Comparison of ENCODE assay signal across 17 mouse cellular contexts in genomic region chr9:22322381-22323211, GRCm38 (mm10). TPM values are rescaled to one million over a fixed set of nuclear protein-coding genes. Genes with fewer than 3 reads are reported as not detected.
DNase-seq lines count a peak whose midpoint lies in the region; ATAC-seq and TF ChIP-seq lines count a peak whose summit lies in the region.
"Had no signal": no experiment of that assay in that cellular context is flagged by ENCODE, and none has a peak within 500 bp of the region (broad histone marks: within the 10 kb centered on the region; RNA-seq: fewer than 3 reads in every experiment).

No protein-coding gene starts in this region.

- TF ChIP-seq CTCF in E14TG2a.4 (conservative IDR thresholded peaks at IDR 0.05; ENCODE audit: low read length) = no peak
- TF ChIP-seq CTCF in liver, embryonic 14.5 days (IDR thresholded peaks at IDR 0.05; ENCODE audit: low read depth) = no peak

- TF ChIP-seq EP300 in liver, embryonic 14.5 days (IDR thresholded peaks at IDR 0.05; ENCODE audit: low read depth) = peak; percentile 58

- H3K9ac ChIP-seq in liver, embryonic 14.5 days (replicated peaks) = 0 out of 2 replicates have a peak overlapping the region, but pooled peaks have one; percentile 34
- H3K9ac ChIP-seq: embryonic facial prominence, embryonic 12.5 days; hindbrain, embryonic 15.5 days; lung, embryonic 15.5 days had no signal

- peak overlapping the region; percentile 55 for H3K27ac ChIP-seq in liver, embryonic 14.5 days
- H3K27ac ChIP-seq: embryonic facial prominence, embryonic 12.5 days; hindbrain, embryonic 15.5 days; limb, embryonic 10.5 days; lung, embryonic 15.5 days had no signal

- H3K4me1 ChIP-seq in E14TG2a.4 (replicated peaks; ENCODE audit: low read depth, low read length) = peaks cover 48% of the 10 kb centered on the region
- H3K4me1 ChIP-seq in liver, embryonic 14.5 days (replicated peaks; ENCODE audit: control insufficient read depth in 2 of 2, insufficient read depth in 2 of 2, low read length in 1 of 2) = peaks cover 13 to 18% of the 10 kb centered on the region in 2 experiments

- H3K4me3 ChIP-seq in E14TG2a.4 (replicated peaks; ENCODE audit: low read length) = 0 out of 2 replicates have a peak overlapping the region, but pooled peaks have one; percentile 5
- no peak overlapping the region for H3K4me3 ChIP-seq in liver, embryonic 14.5 days (ENCODE audit: insufficient read depth in 1 of 2, low read depth in 2 of 2, low read length in 2 of 2)
- H3K4me3 ChIP-seq: embryonic facial prominence, embryonic 12.5 days; hindbrain, embryonic 15.5 days; limb, embryonic 10.5 days; lung, embryonic 15.5 days had no signal

- no peaks in the 10 kb centered on the region for H3K27me3 ChIP-seq in E14TG2a.4 (ENCODE audit: insufficient read depth, low read length)
- no peaks in the 10 kb centered on the region for H3K27me3 ChIP-seq in liver, embryonic 14.5 days (ENCODE audit: control insufficient read depth, insufficient read depth, low read length)
- H3K27me3 ChIP-seq: embryonic facial prominence, embryonic 12.5 days; hindbrain, embryonic 15.5 days; lung, embryonic 15.5 days had no signal

- peak overlapping the region; percentile 30 for H3K4me2 ChIP-seq in liver, embryonic 14.5 days (ENCODE audit: low read depth)
- H3K4me2 ChIP-seq: embryonic facial prominence, embryonic 12.5 days; hindbrain, embryonic 15.5 days; lung, embryonic 15.5 days had no signal

- H3K9me3 ChIP-seq in E14TG2a.4 (ENCODE audit: low read length) = peaks cover 9% of the 10 kb centered on the region
- no peaks in the 10 kb centered on the region for H3K9me3 ChIP-seq in liver, embryonic 14.5 days (ENCODE audit: control insufficient read depth, low read length)
- H3K9me3 ChIP-seq: hindbrain, embryonic 15.5 days; limb, embryonic 10.5 days had no signal

- peak; percentile 89 for ATAC-seq in liver, embryonic 14.5 days (ENCODE audit: insufficient read depth)
- ATAC-seq: forebrain, embryonic 14.5 days; intestine, postnatal 0 days; midbrain, embryonic 16.5 days had no signal

- DNase-seq in 416B (ENCODE audit: low read depth) = peak; percentile 48
- DNase-seq in c-Kit-negative CD71-positive TER-119-positive erythroid progenitor cells, embryonic 14.5 days (ENCODE audit: low read depth, low spot score) = peak; percentile 63
- DNase-seq in liver, embryonic 14.5 days (ENCODE audit: low read depth in 3 of 3, low spot score in 3 of 3) = peak; percentile 57 to 73 (median 61)
- DNase-seq in cerebellum, adult 9-10 months = no peak
- no peak for DNase-seq in layer of hippocampus, postnatal 10 days (ENCODE audit: low spot score in 2 of 2)
- no peak for DNase-seq in spleen, postnatal 36 days (ENCODE audit: low spot score in 2 of 2)
- DNase-seq: cerebellum, postnatal 36 days; kidney, postnatal 10 days; right cerebral cortex, postnatal 14 days had no signal

- 38% methylated on average over 8 of the region's 8 CpGs for WGBS in liver, embryonic 14.5 days (ENCODE audit: insufficient replicate concordance)

- peaks cover 4% of the 10 kb centered on the region; the same call in 1 of the 2 replicates for H3K36me3 ChIP-seq in E14TG2a.4 (ENCODE audit: insufficient read depth, low read length)
- no peaks in the 10 kb centered on the region for H3K36me3 ChIP-seq in liver, embryonic 14.5 days (replicated peaks; ENCODE audit: control insufficient read depth, insufficient read depth, low read depth)
- H3K36me3 ChIP-seq: embryonic facial prominence, embryonic 12.5 days; hindbrain, embryonic 15.5 days; limb, embryonic 10.5 days; lung, embryonic 15.5 days had no signal

RNA-seq across cellular contexts. Expression of gene Zfp810, which starts 15.1 kb away (rescaled TPM):
- 1.5 and 2.2 TPM in 2 replicates for polyA plus RNA-seq in liver, embryonic 14.5 days (2012; rRNA removed)
- polyA plus RNA-seq in liver, embryonic 14.5 days (2014; fragmentation: Nextera tagmentation; extraction: Ambion mirVana) = 1.9 and 2.0 TPM in 2 replicates
- total RNA-seq in layer of hippocampus, postnatal 10 days (2021) = 10 to 100 TPM; 18.7 to 25.4 TPM

Comparison
In these comparisons a context has a peak if more than half of its experiments do, and no peak if none do; other contexts are left out.
1. DNase-seq: peak in 416B (single experiment), c-Kit-negative CD71-positive TER-119-positive erythroid progenitor cells, embryonic 14.5 days (single experiment) and liver, embryonic 14.5 days (3 of 3); none in cerebellum, adult 9-10 months (single experiment), layer of hippocampus, postnatal 10 days (0 of 2) and spleen, postnatal 36 days (0 of 2).